Mouse (Mus musculus): ENCODE measurements around the gene Adamtsl1. TPM values are rescaled to one million over a fixed set of nuclear protein-coding genes. Genes with fewer than 3 reads are reported as not detected.
A peak's percentile ranks its signal among the peaks of the same experiment; 100 is the strongest.

The Adamtsl1 gene
- polyA plus RNA-seq, 1 experiment from 2014 or later = 5.2 TPM

- 0 out of 2 replicates have a peak, but pooled peaks cover 4% of the 10 kb centered on the region for H3K4me1 ChIP-seq (ENCODE audit: insufficient read depth, low read depth, low read length)
- DNase-seq (ENCODE audit: low spot score) = peak; percentile 43
- no peak overlapping the region for H3K27ac ChIP-seq (ENCODE audit: low read length)
- H3K4me3 ChIP-seq (ENCODE audit: low read depth, low read length) = no peak overlapping the region
- H3K9me3 ChIP-seq (ENCODE audit: low read length) = no peaks in the 10 kb centered on the region
- no peaks in the 10 kb centered on the region for H3K36me3 ChIP-seq (ENCODE audit: insufficient read depth, low read length)
- no peaks in the 10 kb centered on the region for H3K27me3 ChIP-seq (replicated peaks; ENCODE audit: insufficient read depth, low read length)
- WGBS = 59% methylated on average over 5 of the region's 5 CpGs
- no peak overlapping the region for H3K4me2 ChIP-seq (replicated peaks; ENCODE audit: low read depth, low read length)
- ATAC-seq = peak; percentile 57
- no peak for TF ChIP-seq CTCF (IDR thresholded peaks at IDR 0.05)
- TF ChIP-seq EP300 (IDR thresholded peaks at IDR 0.05) = no peak
- no peak overlapping the region for H3K9ac ChIP-seq (replicated peaks; ENCODE audit: low read depth)
Measured at GRCm38 (mm10) chr4:86068376-86068775, 554.4 kb downstream of the Adamtsl1 start.

GRCm38 (mm10) chr4:86068875-86069718, 555.1 kb downstream of the Adamtsl1 start:
- WGBS = 57% methylated on average over 13 of the region's 13 CpGs
- Histone ChIP-seq H3K9me3 (ENCODE audit: low read length) (no peaks in the 10 kb centered on the region), H3K36me3 (ENCODE audit: insufficient read depth, low read length) (no peaks in the 10 kb centered on the region), H3K27me3 (replicated peaks; ENCODE audit: insufficient read depth, low read length) (no peaks in the 10 kb centered on the region), H3K4me2 (replicated peaks; ENCODE audit: low read depth, low read length) (no peak overlapping the region), H3K27ac (ENCODE audit: low read length) (no peak overlapping the region), H3K9ac (replicated peaks; ENCODE audit: low read depth) (no peak overlapping the region), H3K4me1 (ENCODE audit: insufficient read depth, low read depth, low read length) (0 out of 2 replicates have a peak, but pooled peaks cover 4% of the 10 kb centered on the region), H3K4me3 (ENCODE audit: low read depth, low read length) (no peak overlapping the region)
- DNase-seq (ENCODE audit: low spot score) = no peak
- TF ChIP-seq EP300 (IDR thresholded peaks at IDR 0.05) = no peak
- no peak for TF ChIP-seq CTCF (IDR thresholded peaks at IDR 0.05)
- ATAC-seq = no peak

GRCm38 (mm10) chr4:86074871-86075270, 560.9 kb downstream of the Adamtsl1 start:
- no peak overlapping the region for H3K4me2 ChIP-seq (replicated peaks; ENCODE audit: low read depth, low read length)
- no peak overlapping the region for H3K27ac ChIP-seq (ENCODE audit: low read length)
- ATAC-seq (no peak), DNase-seq (ENCODE audit: low spot score) (peak; percentile 31)
- H3K27me3 ChIP-seq (replicated peaks; ENCODE audit: insufficient read depth, low read length) = no peaks in the 10 kb centered on the region
- no peak for TF ChIP-seq CTCF (IDR thresholded peaks at IDR 0.05)
- no peak for TF ChIP-seq EP300 (IDR thresholded peaks at IDR 0.05)
- H3K36me3 ChIP-seq (ENCODE audit: insufficient read depth, low read length) = no peaks in the 10 kb centered on the region
- no peaks in the 10 kb centered on the region for H3K9me3 ChIP-seq (ENCODE audit: low read length)
- WGBS = 21% methylated on average over 1 of the region's 1 CpGs
- H3K9ac ChIP-seq (replicated peaks; ENCODE audit: low read depth) = no peak overlapping the region
- no peaks in the 10 kb centered on the region for H3K4me1 ChIP-seq (ENCODE audit: insufficient read depth, low read depth, low read length)
- H3K4me3 ChIP-seq (ENCODE audit: low read depth, low read length) = no peak overlapping the region

GRCm38 (mm10) chr4:86077355-86077754, 563.4 kb downstream of the Adamtsl1 start:
- no peak overlapping the region for H3K9ac ChIP-seq (replicated peaks; ENCODE audit: low read depth)
- peak; percentile 57 for ATAC-seq
- no peaks in the 10 kb centered on the region for H3K27me3 ChIP-seq (replicated peaks; ENCODE audit: insufficient read depth, low read length)
- no peaks in the 10 kb centered on the region for H3K9me3 ChIP-seq (ENCODE audit: low read length)
- WGBS = 59% methylated on average over 2 of the region's 2 CpGs
- no peaks in the 10 kb centered on the region for H3K36me3 ChIP-seq (ENCODE audit: insufficient read depth, low read length)
- no peak overlapping the region for H3K4me2 ChIP-seq (replicated peaks; ENCODE audit: low read depth, low read length)
- H3K27ac ChIP-seq (ENCODE audit: low read length) = no peak overlapping the region
- H3K4me1 ChIP-seq (ENCODE audit: insufficient read depth, low read depth, low read length) = no peaks in the 10 kb centered on the region
- DNase-seq (ENCODE audit: low spot score) = peak; percentile 22
- H3K4me3 ChIP-seq (ENCODE audit: low read depth, low read length) = no peak overlapping the region
- TF ChIP-seq CTCF (IDR thresholded peaks at IDR 0.05) (no peak), EP300 (IDR thresholded peaks at IDR 0.05) (no peak)

- no peak for ATAC-seq
- Histone ChIP-seq H3K4me2 (replicated peaks; ENCODE audit: low read depth, low read length) (no peak overlapping the region), H3K36me3 (ENCODE audit: insufficient read depth, low read length) (no peaks in the 10 kb centered on the region), H3K4me3 (ENCODE audit: low read depth, low read length) (no peak overlapping the region), H3K9ac (replicated peaks; ENCODE audit: low read depth) (no peak overlapping the region), H3K4me1 (ENCODE audit: insufficient read depth, low read depth, low read length) (no peaks in the 10 kb centered on the region), H3K9me3 (ENCODE audit: low read length) (no peaks in the 10 kb centered on the region), H3K27me3 (replicated peaks; ENCODE audit: insufficient read depth, low read length) (no peaks in the 10 kb centered on the region), H3K27ac (ENCODE audit: low read length) (no peak overlapping the region)
- no peak for DNase-seq (ENCODE audit: low spot score)
- WGBS = 59% methylated on average over 3 of the region's 3 CpGs
- no peak for TF ChIP-seq CTCF (IDR thresholded peaks at IDR 0.05)
- TF ChIP-seq EP300 (IDR thresholded peaks at IDR 0.05) = no peak
Measured at GRCm38 (mm10) chr4:86077854-86078253, 563.9 kb downstream of the Adamtsl1 start.

GRCm38 (mm10) chr4:86087508-86087907, 573.5 kb downstream of the Adamtsl1 start:
- H3K36me3 ChIP-seq (ENCODE audit: insufficient read depth, low read length) = no peaks in the 10 kb centered on the region
- no peaks in the 10 kb centered on the region for H3K27me3 ChIP-seq (replicated peaks; ENCODE audit: insufficient read depth, low read length)
- H3K4me2 ChIP-seq (replicated peaks; ENCODE audit: low read depth, low read length) = no peak overlapping the region
- H3K27ac ChIP-seq (ENCODE audit: low read length) = no peak overlapping the region
- no peak overlapping the region for H3K9ac ChIP-seq (replicated peaks; ENCODE audit: low read depth)
- no peak for DNase-seq (ENCODE audit: low spot score)
- WGBS = 85% methylated on average over 5 of the region's 5 CpGs
- no peaks in the 10 kb centered on the region for H3K9me3 ChIP-seq (ENCODE audit: low read length)
- no peaks in the 10 kb centered on the region for H3K4me1 ChIP-seq (ENCODE audit: insufficient read depth, low read depth, low read length)
- TF ChIP-seq EP300 (IDR thresholded peaks at IDR 0.05) = no peak
- TF ChIP-seq CTCF (IDR thresholded peaks at IDR 0.05) = no peak
- no peak for ATAC-seq
- H3K4me3 ChIP-seq (ENCODE audit: low read depth, low read length) = no peak overlapping the region
